Mouse (Mus musculus): ENCODE results near the gene Nbeal2.

DNA sequence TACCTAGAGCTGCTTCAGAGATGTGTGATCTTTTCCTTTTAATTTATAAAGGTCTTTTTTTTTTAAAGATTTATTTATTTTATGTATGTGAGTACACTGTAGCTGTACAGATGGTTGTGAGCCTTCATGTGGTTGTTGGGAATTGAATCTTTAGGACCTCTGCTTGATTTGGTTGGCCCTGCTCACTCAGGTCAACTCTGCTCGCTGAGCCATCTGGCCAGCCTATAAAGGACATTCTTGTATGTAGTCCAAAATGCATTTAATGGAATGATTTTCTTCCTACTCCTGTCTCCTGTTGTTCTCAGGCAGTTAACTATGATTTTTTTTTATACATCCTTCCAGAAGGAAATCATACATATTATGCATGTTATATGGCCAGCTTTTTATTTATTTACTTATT lies 70.4 kb downstream of the Nbeal2 start:
- TF ChIP-seq CTCF (IDR thresholded peaks at IDR 0.05; ENCODE audit: extremely low read depth, insufficient read length, insufficient replicate concordance, low read depth, low read length) = no peak
- no peak for TF ChIP-seq POLR2A (IDR thresholded peaks at IDR 0.05; ENCODE audit: low read depth, low read length)

All from small intestine, adult 2 months (tissue).